Mouse (Mus musculus): ENCODE data around the gene Trpc4. TPM values are rescaled to one million over a fixed set of nuclear protein-coding genes. Genes with fewer than 3 reads are reported as not detected.
A peak's percentile ranks its signal among the peaks of the same experiment; 100 is the strongest.

Gene Trpc4
- total RNA-seq, 2 experiments from 2014 or later = 20.8 to 22.8 TPM

- no peak for DNase-seq (ENCODE audit: extremely low spot score in 1 of 2, low spot score in 2 of 2)
- Histone ChIP-seq H3K27ac (no peak overlapping the region), H3K4me3 (no peak overlapping the region)
- intact Hi-C loops (cut with DNase I) = loop anchor here (2.0 to 5.0 kb wide), 2 partner anchors 33 to 53 kb away; partner anchors contain the start of gene Trpc4
- no peak for TF ChIP-seq CTCF (IDR thresholded peaks at IDR 0.05)
These were observed 54.3 kb downstream of the Trpc4 start for GRCm38 (mm10) chr3:54210112-54210511.

GRCm38 (mm10) chr3:54211441-54211840, 55.6 kb downstream of the Trpc4 start:
- no peak for TF ChIP-seq CTCF (IDR thresholded peaks at IDR 0.05)
- Histone ChIP-seq H3K4me3 (no peak overlapping the region), H3K27ac (no peak overlapping the region)
- intact Hi-C loops (cut with DNase I) = loop anchor here (2.0 to 5.0 kb wide), 2 partner anchors 31 to 54 kb away; partner anchors contain the start of gene Trpc4
- no peak for DNase-seq (ENCODE audit: extremely low spot score in 1 of 2, low spot score in 2 of 2)

GRCm38 (mm10) chr3:54222549-54222948, 66.7 kb downstream of the Trpc4 start:
- Histone ChIP-seq H3K27ac (no peak overlapping the region), H3K4me3 (no peak overlapping the region)
- no peak for DNase-seq (ENCODE audit: extremely low spot score in 1 of 2, low spot score in 2 of 2)
- no peak for TF ChIP-seq CTCF (IDR thresholded peaks at IDR 0.05)
- intact Hi-C loops (cut with DNase I) = no loop called here

- TF ChIP-seq CTCF (IDR thresholded peaks at IDR 0.05) = no peak
- peak in 1 of 2 experiments; percentile 2 for DNase-seq (ENCODE audit: extremely low spot score in 1 of 2, low spot score in 2 of 2)
- intact Hi-C loops (cut with DNase I) = no loop called here
- no peak overlapping the region for H3K27ac ChIP-seq
- H3K4me3 ChIP-seq = no peak overlapping the region
These were observed 72.6 kb downstream of the Trpc4 start for GRCm38 (mm10) chr3:54228463-54228862.

- H3K27ac ChIP-seq = no peak overlapping the region
- H3K4me3 ChIP-seq = no peak overlapping the region
- TF ChIP-seq CTCF (IDR thresholded peaks at IDR 0.05) = no peak
- intact Hi-C loops (cut with DNase I) = no loop called here
- no peak for DNase-seq (ENCODE audit: extremely low spot score in 1 of 2, low spot score in 2 of 2)
These were observed 83.1 kb downstream of the Trpc4 start for GRCm38 (mm10) chr3:54238891-54239290.

GRCm38 (mm10) chr3:54239426-54239825, 83.6 kb downstream of the Trpc4 start:
- intact Hi-C loops (cut with DNase I) = no loop called here
- no peak overlapping the region for H3K4me3 ChIP-seq
- TF ChIP-seq CTCF (IDR thresholded peaks at IDR 0.05) = no peak
- no peak for DNase-seq (ENCODE audit: extremely low spot score in 1 of 2, low spot score in 2 of 2)
- no peak overlapping the region for H3K27ac ChIP-seq

GRCm38 (mm10) chr3:54243136-54243535, 87.3 kb downstream of the Trpc4 start:
- peak; percentile 22 to 39 for DNase-seq (ENCODE audit: extremely low spot score in 1 of 2, low spot score in 2 of 2)
- Histone ChIP-seq H3K4me3 (no peak overlapping the region), H3K27ac (no peak overlapping the region)
- TF ChIP-seq CTCF (IDR thresholded peaks at IDR 0.05) = no peak
- intact Hi-C loops (cut with DNase I) = loop anchor here (2.0 kb wide), 2 partner anchors 28 to 32 kb away; no protein-coding TSS in a partner anchor

- intact Hi-C loops (cut with DNase I) = loop anchor here (5.0 kb wide), 1 partner anchor 88 kb away; the partner anchor contains the start of gene Trpc4
- H3K4me3 ChIP-seq = no peak overlapping the region
- no peak for DNase-seq (ENCODE audit: extremely low spot score in 1 of 2, low spot score in 2 of 2)
- no peak overlapping the region for H3K27ac ChIP-seq
- no peak for TF ChIP-seq CTCF (IDR thresholded peaks at IDR 0.05)
These were observed 89.1 kb downstream of the Trpc4 start for GRCm38 (mm10) chr3:54244729-54245465.

GRCm38 (mm10) chr3:54246416-54246815, 90.6 kb downstream of the Trpc4 start:
- DNase-seq (ENCODE audit: extremely low spot score in 1 of 2, low spot score in 2 of 2) = no peak

GRCm38 (mm10) chr3:54249311-54249710, 93.5 kb downstream of the Trpc4 start:
- TF ChIP-seq CTCF (IDR thresholded peaks at IDR 0.05) = no peak
- no peak for DNase-seq (ENCODE audit: extremely low spot score in 1 of 2, low spot score in 2 of 2)
- Histone ChIP-seq H3K27ac (no peak overlapping the region), H3K4me3 (no peak overlapping the region)
- intact Hi-C loops (cut with DNase I) = loop anchor here (5.0 kb wide), 1 partner anchor 92 kb away; the partner anchor contains the start of gene Trpc4

More at GRCm38 (mm10) chr3:54246416-54246815, 90.6 kb downstream of the Trpc4 start:
- Histone ChIP-seq H3K27ac (no peak overlapping the region), H3K4me3 (no peak overlapping the region)
- no peak for TF ChIP-seq CTCF (IDR thresholded peaks at IDR 0.05)
- intact Hi-C loops (cut with DNase I) = loop anchor here (1.0 to 5.0 kb wide), 2 partner anchors 42 to 89 kb away; partner anchors contain the start of gene Trpc4

- intact Hi-C loops (cut with DNase I) = no loop called here
- TF ChIP-seq CTCF (IDR thresholded peaks at IDR 0.05) = no peak
- no peak overlapping the region for H3K4me3 ChIP-seq
- no peak overlapping the region for H3K27ac ChIP-seq
- no peak for DNase-seq (ENCODE audit: extremely low spot score in 1 of 2, low spot score in 2 of 2)
These were observed 111.1 kb downstream of the Trpc4 start for GRCm38 (mm10) chr3:54266943-54267342.

- intact Hi-C loops (cut with DNase I) = no loop called here
- TF ChIP-seq CTCF (IDR thresholded peaks at IDR 0.05) = no peak
- no peak for DNase-seq (ENCODE audit: extremely low spot score in 1 of 2, low spot score in 2 of 2)
- Histone ChIP-seq H3K4me3 (no peak overlapping the region), H3K27ac (peak overlapping the region; percentile 7; the same call in 1 of the 2 replicates)
These were observed 113.3 kb downstream of the Trpc4 start for GRCm38 (mm10) chr3:54269180-54269579.
